Mouse (Mus musculus): ENCODE results near the gene Tyw5. TPM values are rescaled to one million over a fixed set of nuclear protein-coding genes. Genes with fewer than 3 reads are reported as not detected.

Tyw5 gene
- polyA plus RNA-seq (2014; fragmentation: Nextera tagmentation; extraction: Ambion mirVana), result 25.8 and 31.5 TPM in 2 replicates

DNA sequence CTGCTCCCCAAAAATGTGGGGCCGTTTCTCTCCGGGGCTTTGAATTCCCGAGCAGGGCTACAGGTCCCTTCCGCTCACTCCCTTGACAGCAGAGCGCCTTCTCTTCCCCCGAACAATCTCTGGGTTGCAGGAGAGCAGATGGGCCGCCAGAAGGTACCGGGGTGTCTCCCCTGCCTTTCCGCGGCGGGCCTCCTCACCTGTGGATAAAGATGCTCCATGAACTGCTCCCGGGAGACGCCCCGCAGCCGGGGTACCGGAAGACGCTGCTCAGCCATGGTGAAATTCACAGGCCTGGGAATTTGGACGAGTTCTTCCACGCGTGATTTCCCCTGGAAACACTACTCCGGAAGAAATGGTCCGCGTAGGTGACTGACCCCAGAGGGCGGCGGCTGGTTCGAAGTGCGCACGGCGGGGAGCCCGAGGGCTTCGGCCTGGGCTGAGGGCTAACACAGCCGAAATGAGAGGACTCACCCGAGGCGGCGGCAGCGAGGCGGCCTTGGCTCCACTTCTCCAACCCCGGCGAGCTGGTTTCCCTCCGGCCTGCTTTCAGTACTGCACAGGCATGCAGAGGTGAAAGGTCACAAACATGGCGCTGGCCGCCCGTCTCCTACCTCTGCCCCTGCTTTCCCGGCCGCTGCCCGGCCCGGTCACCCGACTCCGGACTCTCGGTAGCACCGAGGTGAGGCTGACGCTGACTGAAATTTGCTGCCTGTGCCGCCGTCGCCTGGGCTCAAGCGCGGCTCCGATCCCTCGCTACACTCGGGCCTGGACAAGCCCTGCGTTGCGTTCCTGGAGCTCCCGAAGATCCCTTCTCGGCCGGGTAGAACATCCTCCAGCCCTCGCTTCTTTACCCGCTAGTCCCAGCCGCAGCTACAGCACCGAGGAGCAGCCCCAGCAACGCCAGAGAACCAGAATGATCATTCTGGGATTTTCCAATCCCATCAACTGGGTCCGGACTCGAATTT lies at the start of gene Tyw5, which contains the start of gene Maip1:
Tyw5 (minus strand) TSS at position 915 of the 965 bp plus-strand sequence.
Maip1 (plus strand) TSS at position 142 of the 965 bp plus-strand sequence.
- Histone ChIP-seq H3K4me1 (ENCODE audit: control insufficient read depth, insufficient read depth, low read length) (peaks cover 17% of the 10 kb centered on the region), H3K36me3 (ENCODE audit: control insufficient read depth, insufficient read depth, low read length) (no peaks in the 10 kb centered on the region; the same call in 1 of the 2 replicates), H3K9ac (replicated peaks; ENCODE audit: low read depth, low read length) (peak within 1 kb of the TSS; percentile 83), H3K4me2 (replicated peaks; ENCODE audit: low read depth, low read length) (peak within 1 kb of the TSS; percentile 54), H3K9me3 (ENCODE audit: control insufficient read depth, low read depth, low read length) (no peaks in the 10 kb centered on the region), H3K4me3 (ENCODE audit: low read depth, low read length) (peak within 1 kb of the TSS; percentile 83), H3K27ac (ENCODE audit: low read length) (peak within 1 kb of the TSS; percentile 94), H3K27me3 (ENCODE audit: control insufficient read depth, insufficient read depth, low read length) (no peaks in the 10 kb centered on the region)
- peak; percentile 92 for ATAC-seq (ENCODE audit: insufficient number of reproducible peaks, insufficient read depth, low FRiP score, low read depth)
- under 1% methylated on average over 72 of the region's 72 CpGs for WGBS

DNA sequence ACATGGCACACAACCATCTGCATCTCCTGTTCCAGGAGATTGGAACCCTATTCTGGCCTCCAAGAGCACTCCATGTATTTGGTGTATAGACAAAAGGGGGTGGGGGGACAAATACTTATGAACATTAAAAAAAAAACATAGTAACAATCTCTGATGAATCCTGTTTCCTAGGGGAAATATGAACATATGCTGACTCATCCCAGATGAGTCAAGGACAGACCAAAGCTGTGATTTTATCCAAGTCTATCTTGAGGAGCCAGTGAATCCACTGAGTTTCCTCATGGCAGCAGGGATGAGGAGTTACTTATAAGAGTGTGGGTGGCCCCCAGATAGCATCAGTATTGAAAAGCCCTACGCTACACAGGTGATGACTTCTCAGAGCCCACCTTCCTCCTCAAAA lies 43.3 kb upstream of the Tyw5 start:
- Histone ChIP-seq H3K27me3 (ENCODE audit: control insufficient read depth, insufficient read depth, low read length) (no peaks in the 10 kb centered on the region), H3K4me2 (replicated peaks; ENCODE audit: low read depth, low read length) (no peak overlapping the region), H3K27ac (ENCODE audit: low read length) (no peak overlapping the region), H3K4me1 (ENCODE audit: control insufficient read depth, insufficient read depth, low read length) (no peaks in the 10 kb centered on the region), H3K9me3 (ENCODE audit: control insufficient read depth, low read depth, low read length) (no peaks in the 10 kb centered on the region), H3K36me3 (ENCODE audit: control insufficient read depth, insufficient read depth, low read length) (no peaks in the 10 kb centered on the region), H3K9ac (replicated peaks; ENCODE audit: low read depth, low read length) (no peak overlapping the region), H3K4me3 (ENCODE audit: low read depth, low read length) (no peak overlapping the region)
- no peak for ATAC-seq (ENCODE audit: insufficient number of reproducible peaks, insufficient read depth, low FRiP score, low read depth)
- 94% methylated on average over 1 of the region's 1 CpGs for WGBS

DNA sequence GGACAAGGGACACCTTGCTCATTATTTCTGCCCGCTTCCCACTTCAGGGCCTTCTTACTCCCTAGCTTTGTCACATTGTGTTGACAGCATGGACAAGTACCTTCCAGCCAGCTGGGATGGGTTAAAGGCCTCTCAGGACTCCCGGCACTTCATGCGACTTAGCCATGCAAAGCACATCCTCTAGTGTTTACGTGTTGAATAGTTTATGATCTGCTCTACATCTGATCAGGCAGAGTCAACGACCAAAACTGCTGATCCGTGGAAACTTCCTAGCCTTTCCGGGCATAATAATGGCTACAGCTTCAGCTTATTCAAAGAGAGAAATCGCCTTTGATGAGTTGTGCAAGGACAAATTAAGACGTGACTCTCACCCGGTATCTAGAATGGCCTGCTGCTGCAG lies 38.8 kb upstream of the Tyw5 start:
- 64% methylated on average over 10 of the region's 10 CpGs for WGBS
- Histone ChIP-seq H3K4me3 (ENCODE audit: low read depth, low read length) (no peak overlapping the region), H3K4me2 (replicated peaks; ENCODE audit: low read depth, low read length) (no peak overlapping the region), H3K9me3 (ENCODE audit: control insufficient read depth, low read depth, low read length) (no peaks in the 10 kb centered on the region), H3K27ac (ENCODE audit: low read length) (no peak overlapping the region), H3K36me3 (ENCODE audit: control insufficient read depth, insufficient read depth, low read length) (no peaks in the 10 kb centered on the region), H3K9ac (replicated peaks; ENCODE audit: low read depth, low read length) (no peak overlapping the region), H3K27me3 (ENCODE audit: control insufficient read depth, insufficient read depth, low read length) (no peaks in the 10 kb centered on the region), H3K4me1 (ENCODE audit: control insufficient read depth, insufficient read depth, low read length) (no peaks in the 10 kb centered on the region)
- no peak for ATAC-seq (ENCODE audit: insufficient number of reproducible peaks, insufficient read depth, low FRiP score, low read depth)

DNA sequence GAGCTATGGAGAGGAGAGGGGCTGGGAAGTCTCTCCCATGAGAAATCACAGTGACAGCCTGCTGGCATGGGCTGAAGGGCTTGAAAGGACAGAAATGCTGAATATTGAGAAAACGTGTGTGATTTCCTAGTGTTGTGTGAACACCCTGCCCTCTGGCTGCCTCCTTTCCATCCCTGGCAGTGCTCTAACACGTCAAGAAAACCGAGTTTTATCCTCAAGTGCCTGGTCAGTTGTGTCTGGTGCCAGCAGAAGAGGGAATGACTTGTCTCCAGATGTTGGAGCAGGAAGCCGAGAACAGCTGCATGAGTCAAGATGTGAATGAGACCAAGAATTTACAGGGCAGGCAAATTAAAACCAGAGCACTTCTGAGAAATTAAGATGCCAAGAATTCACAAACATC lies 33.9 kb upstream of the Tyw5 start:
- no peak overlapping the region for H3K9ac ChIP-seq (replicated peaks; ENCODE audit: low read depth, low read length)
- ATAC-seq (ENCODE audit: insufficient number of reproducible peaks, insufficient read depth, low FRiP score, low read depth), result no peak
- no peak overlapping the region for H3K4me2 ChIP-seq (replicated peaks; ENCODE audit: low read depth, low read length)
- H3K27ac ChIP-seq (ENCODE audit: low read length), result no peak overlapping the region
- H3K9me3 ChIP-seq (ENCODE audit: control insufficient read depth, low read depth, low read length), result no peaks in the 10 kb centered on the region
- H3K4me1 ChIP-seq (ENCODE audit: control insufficient read depth, insufficient read depth, low read length), result peaks cover 4% of the 10 kb centered on the region; the same call in 1 of the 2 replicates
- 46% methylated on average over 4 of the region's 4 CpGs for WGBS
- H3K27me3 ChIP-seq (ENCODE audit: control insufficient read depth, insufficient read depth, low read length), result no peaks in the 10 kb centered on the region
- no peaks in the 10 kb centered on the region for H3K36me3 ChIP-seq (ENCODE audit: control insufficient read depth, insufficient read depth, low read length)
- no peak overlapping the region for H3K4me3 ChIP-seq (ENCODE audit: low read depth, low read length)

DNA sequence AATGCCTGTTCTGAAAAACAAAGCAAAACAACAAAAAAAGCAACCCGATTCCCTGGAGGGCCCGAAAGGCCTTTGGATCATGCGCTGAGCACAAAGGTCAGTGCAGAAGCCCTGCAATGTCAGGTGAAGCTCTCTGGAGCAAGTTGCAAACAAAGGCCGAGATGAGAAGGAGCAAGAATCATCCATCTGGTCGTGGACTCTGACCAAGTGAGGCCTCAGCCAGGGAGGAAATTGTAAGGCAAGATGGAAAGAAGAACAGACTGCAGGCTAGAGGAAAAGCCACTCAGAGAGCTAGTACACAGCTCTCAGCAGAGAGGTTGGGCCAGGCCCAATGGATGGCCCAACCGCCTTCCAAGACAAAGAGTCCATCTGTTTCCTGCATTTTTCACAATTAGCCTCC lies 32.1 kb upstream of the Tyw5 start:
- ATAC-seq (ENCODE audit: insufficient number of reproducible peaks, insufficient read depth, low FRiP score, low read depth), result no peak
- H3K4me2 ChIP-seq (replicated peaks; ENCODE audit: low read depth, low read length), result no peak overlapping the region
- 80% methylated on average over 6 of the region's 6 CpGs for WGBS
- H3K27me3 ChIP-seq (ENCODE audit: control insufficient read depth, insufficient read depth, low read length), result no peaks in the 10 kb centered on the region
- H3K27ac ChIP-seq (ENCODE audit: low read length), result no peak overlapping the region; the same call in 1 of the 2 replicates
- no peak overlapping the region for H3K9ac ChIP-seq (replicated peaks; ENCODE audit: low read depth, low read length)
- H3K4me1 ChIP-seq (ENCODE audit: control insufficient read depth, insufficient read depth, low read length), result peaks cover 4% of the 10 kb centered on the region; the same call in 1 of the 2 replicates
- no peak overlapping the region for H3K4me3 ChIP-seq (ENCODE audit: low read depth, low read length)
- H3K9me3 ChIP-seq (ENCODE audit: control insufficient read depth, low read depth, low read length), result no peaks in the 10 kb centered on the region
- no peaks in the 10 kb centered on the region for H3K36me3 ChIP-seq (ENCODE audit: control insufficient read depth, insufficient read depth, low read length)

DNA sequence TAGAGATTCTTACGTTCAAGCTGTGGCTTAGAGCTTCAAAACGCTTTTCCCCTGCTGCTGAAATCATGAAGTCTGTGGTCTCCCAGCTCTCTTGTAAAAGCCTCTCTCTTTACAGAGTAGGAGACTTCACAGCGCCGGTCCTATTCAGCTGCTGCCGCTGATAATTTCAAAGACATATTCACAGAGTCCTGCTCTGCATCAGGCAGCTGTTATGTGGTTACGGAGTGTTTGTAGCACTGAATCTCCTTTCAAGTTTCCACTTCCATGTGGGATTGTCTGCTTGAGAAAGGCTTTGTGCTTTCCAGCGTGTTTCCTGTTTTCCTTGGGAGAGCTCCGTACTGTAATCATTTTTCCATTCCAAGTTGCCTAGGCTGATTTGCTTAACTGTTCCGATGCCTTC lies 30.1 kb upstream of the Tyw5 start:
- 26% methylated on average over 9 of the region's 9 CpGs for WGBS
- ATAC-seq (ENCODE audit: insufficient number of reproducible peaks, insufficient read depth, low FRiP score, low read depth), result no peak; the same call in 1 of the 2 replicates
- Histone ChIP-seq H3K36me3 (ENCODE audit: control insufficient read depth, insufficient read depth, low read length) (no peaks in the 10 kb centered on the region), H3K9me3 (ENCODE audit: control insufficient read depth, low read depth, low read length) (no peaks in the 10 kb centered on the region), H3K9ac (replicated peaks; ENCODE audit: low read depth, low read length) (no peak overlapping the region), H3K27ac (ENCODE audit: low read length) (peak overlapping the region; percentile 77), H3K4me1 (ENCODE audit: control insufficient read depth, insufficient read depth, low read length) (peaks cover 4% of the 10 kb centered on the region; the same call in 1 of the 2 replicates), H3K4me2 (replicated peaks; ENCODE audit: low read depth, low read length) (peak overlapping the region; percentile 39), H3K4me3 (ENCODE audit: low read depth, low read length) (peak overlapping the region; percentile 15), H3K27me3 (ENCODE audit: control insufficient read depth, insufficient read depth, low read length) (no peaks in the 10 kb centered on the region)

DNA sequence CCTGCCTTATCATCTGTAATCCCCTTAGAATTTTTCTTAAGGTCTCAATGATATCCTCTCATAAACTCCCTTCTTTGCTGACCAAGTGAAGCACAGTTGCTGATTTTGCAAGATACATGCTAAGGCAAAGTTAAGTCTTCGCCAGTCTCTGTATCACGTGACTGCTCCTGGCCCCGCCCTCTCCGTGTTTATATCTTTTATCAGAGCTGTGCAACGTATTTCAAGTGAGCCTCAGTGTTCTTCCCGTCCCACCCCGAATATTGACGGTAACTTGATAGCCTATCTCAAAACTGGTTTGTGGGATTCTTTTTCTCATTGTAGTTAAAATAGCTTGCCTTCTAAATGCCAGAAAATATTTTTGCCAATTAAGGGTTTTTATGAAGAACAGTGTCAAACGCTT lies 29.5 kb upstream of the Tyw5 start:
- Histone ChIP-seq H3K27ac (ENCODE audit: low read length) (peak overlapping the region; percentile 77), H3K4me1 (ENCODE audit: control insufficient read depth, insufficient read depth, low read length) (peaks cover 4% of the 10 kb centered on the region; the same call in 1 of the 2 replicates), H3K4me3 (ENCODE audit: low read depth, low read length) (peak overlapping the region; percentile 15), H3K36me3 (ENCODE audit: control insufficient read depth, insufficient read depth, low read length) (no peaks in the 10 kb centered on the region), H3K4me2 (replicated peaks; ENCODE audit: low read depth, low read length) (peak overlapping the region; percentile 39), H3K9ac (replicated peaks; ENCODE audit: low read depth, low read length) (no peak overlapping the region), H3K27me3 (ENCODE audit: control insufficient read depth, insufficient read depth, low read length) (no peaks in the 10 kb centered on the region), H3K9me3 (ENCODE audit: control insufficient read depth, low read depth, low read length) (no peaks in the 10 kb centered on the region)
- peak; percentile 69; the same call in 1 of the 2 replicates for ATAC-seq (ENCODE audit: insufficient number of reproducible peaks, insufficient read depth, low FRiP score, low read depth)
- 29% methylated on average over 9 of the region's 9 CpGs for WGBS

DNA sequence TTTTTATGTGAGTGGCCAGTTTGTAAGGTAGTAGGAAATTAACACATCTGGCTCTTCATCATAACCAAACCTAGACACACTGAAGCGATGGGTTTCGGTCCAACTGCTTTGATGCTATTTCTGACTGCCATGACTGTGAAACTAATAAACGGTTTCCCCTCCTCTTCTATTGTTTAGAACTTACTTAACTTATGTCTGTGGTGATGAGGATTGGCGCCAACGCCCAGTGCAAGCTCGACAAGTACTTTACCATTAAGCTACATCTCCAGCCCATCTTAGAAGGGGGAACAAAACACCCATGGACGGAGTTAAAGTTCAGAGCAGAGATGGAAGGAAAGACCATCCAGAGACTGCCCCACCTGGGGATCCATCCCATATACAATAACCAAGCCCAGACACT lies 26.2 kb upstream of the Tyw5 start:
- H3K27me3 ChIP-seq (ENCODE audit: control insufficient read depth, insufficient read depth, low read length), result no peaks in the 10 kb centered on the region
- H3K27ac ChIP-seq (ENCODE audit: low read length), result no peak overlapping the region
- H3K9ac ChIP-seq (replicated peaks; ENCODE audit: low read depth, low read length), result no peak overlapping the region
- no peak overlapping the region for H3K4me2 ChIP-seq (replicated peaks; ENCODE audit: low read depth, low read length)
- peaks cover 9% of the 10 kb centered on the region; the same call in 1 of the 2 replicates for H3K4me1 ChIP-seq (ENCODE audit: control insufficient read depth, insufficient read depth, low read length)
- no peak overlapping the region for H3K4me3 ChIP-seq (ENCODE audit: low read depth, low read length)
- no peaks in the 10 kb centered on the region for H3K36me3 ChIP-seq (ENCODE audit: control insufficient read depth, insufficient read depth, low read length)
- ATAC-seq (ENCODE audit: insufficient number of reproducible peaks, insufficient read depth, low FRiP score, low read depth), result no peak
- WGBS, result 90% methylated on average over 7 of the region's 7 CpGs
- H3K9me3 ChIP-seq (ENCODE audit: control insufficient read depth, low read depth, low read length), result no peaks in the 10 kb centered on the region

Measured in stomach, embryonic 14.5 days (tissue).